Mouse (Mus musculus) hindbrain, embryonic 12.5 days (tissue): Measurements from ENCODE around the gene Opcml. TPM values are rescaled to one million over a fixed set of nuclear protein-coding genes. Genes with fewer than 3 reads are reported as not detected.
A peak's percentile ranks its signal among the peaks of the same experiment; 100 is the strongest.

Source experiments
- ATAC-seq: fragments of 200-750 bp; cut with Nextera tagmentation; 2 replicates; pipeline ENCODE4 v1.8.0; 2017; ENCODE audit warnings: moderate TSS enrichment; ENCODE audit not compliant: low FRiP score
- H3K27ac ChIP-seq: fragments of 300-500 bp; sonication (generic); 2 replicates; pipeline ENCODE4 v1.5.1; 2016; ENCODE audit warnings: mild to moderate bottlenecking
- H3K27me3 ChIP-seq: fragments of 300-500 bp; sonication (generic); 2 replicates; pipeline ENCODE4 v1.6.1; 2016; ENCODE audit warnings: mild to moderate bottlenecking
- H3K36me3 ChIP-seq: fragments of 300-500 bp; sonication (generic); 2 replicates; pipeline ENCODE4 v1.6.1; 2016; ENCODE audit warnings: mild to moderate bottlenecking
- H3K4me1 ChIP-seq: fragments of 300-500 bp; sonication (generic); 2 replicates; pipeline ENCODE4 v1.6.1; 2016
- H3K4me2 ChIP-seq: fragments of 300-500 bp; sonication (generic); replicated peaks from 2 replicates; pipeline ENCODE4 v1.6.1; 2016; ENCODE audit warnings: mild to moderate bottlenecking
- H3K4me3 ChIP-seq: fragments of 300-500 bp; sonication (generic); 2 replicates; pipeline ENCODE4 v1.5.1; 2016; ENCODE audit warnings: mild to moderate bottlenecking
- H3K9ac ChIP-seq: fragments of 300-500 bp; sonication (generic); 2 replicates; pipeline ENCODE4 v1.6.1; 2016; ENCODE audit warnings: mild to moderate bottlenecking, moderate library complexity
- H3K9me3 ChIP-seq: fragments of 300-500 bp; sonication (generic); replicated peaks from 2 replicates; pipeline ENCODE4 v1.6.1; 2016; ENCODE audit warnings: mild to moderate bottlenecking
- WGBS: fragments of 180-500 bp; shearing (Covaris S2); methylation state at CpG from one replicate; pipeline ENCODE4 v1.1.7; 2016; 5-methylcytosine and 5-hydroxymethylcytosine counted together
- polyA plus RNA-seq: library from polyadenylated mRNA; unstranded; fragments of >200 nt; fragmentation: Nextera tagmentation; extraction: Ambion mirVana; gene quantifications from 2 replicates; pipeline ENCODE4 v1.2.1, GENCODE M21; 2016

The Opcml gene
- polyA plus RNA-seq, 1 experiment from 2014 or later = 10.8 TPM

DNA sequence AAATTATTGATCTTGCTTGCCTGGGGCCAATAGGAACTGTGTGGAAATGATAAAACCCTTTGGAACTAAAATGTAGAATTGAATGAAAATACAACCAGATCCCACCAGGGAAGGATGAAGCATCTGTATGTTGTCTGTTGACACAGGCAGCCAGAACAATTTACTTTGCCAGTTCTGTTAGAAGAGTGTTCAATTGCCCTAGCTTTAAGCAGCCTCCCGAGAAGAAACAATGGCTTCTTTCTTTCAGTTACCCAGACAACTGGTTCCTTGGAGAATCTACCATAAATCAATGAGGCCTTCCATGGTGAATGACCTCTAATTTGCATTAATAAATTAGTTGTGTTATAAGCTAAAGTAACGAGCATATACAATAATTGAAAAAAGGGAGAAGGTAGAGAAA is 346.0 kb downstream of the Opcml start:
- WGBS = 23% methylated on average over 2 of the region's 2 CpGs
- no peaks in the 10 kb centered on the region for H3K9me3 ChIP-seq
- H3K27me3 ChIP-seq = no peaks in the 10 kb centered on the region
- H3K4me1 ChIP-seq = peaks cover 7% of the 10 kb centered on the region; the same call in 1 of the 2 replicates
- H3K4me3 ChIP-seq = no peak overlapping the region
- 0 out of 2 replicates have a peak, but pooled peaks have one; percentile 38 for ATAC-seq
- H3K27ac ChIP-seq = no peak overlapping the region
- no peak overlapping the region for H3K4me2 ChIP-seq
- no peak overlapping the region for H3K9ac ChIP-seq
- no peaks in the 10 kb centered on the region for H3K36me3 ChIP-seq

- no peaks in the 10 kb centered on the region for H3K36me3 ChIP-seq
- H3K9ac ChIP-seq = no peak overlapping the region
- peaks cover 7% of the 10 kb centered on the region; the same call in 1 of the 2 replicates for H3K4me1 ChIP-seq
- 89% methylated on average over 12 of the region's 12 CpGs for WGBS
- H3K4me2 ChIP-seq = no peak overlapping the region
- H3K27ac ChIP-seq = no peak overlapping the region
- H3K4me3 ChIP-seq = no peak overlapping the region
- no peaks in the 10 kb centered on the region for H3K9me3 ChIP-seq
- H3K27me3 ChIP-seq = no peaks in the 10 kb centered on the region
- no peak for ATAC-seq
Observed at GRCm38 (mm10) chr9:28139957-28140597, 349.5 kb downstream of the Opcml start.

DNA sequence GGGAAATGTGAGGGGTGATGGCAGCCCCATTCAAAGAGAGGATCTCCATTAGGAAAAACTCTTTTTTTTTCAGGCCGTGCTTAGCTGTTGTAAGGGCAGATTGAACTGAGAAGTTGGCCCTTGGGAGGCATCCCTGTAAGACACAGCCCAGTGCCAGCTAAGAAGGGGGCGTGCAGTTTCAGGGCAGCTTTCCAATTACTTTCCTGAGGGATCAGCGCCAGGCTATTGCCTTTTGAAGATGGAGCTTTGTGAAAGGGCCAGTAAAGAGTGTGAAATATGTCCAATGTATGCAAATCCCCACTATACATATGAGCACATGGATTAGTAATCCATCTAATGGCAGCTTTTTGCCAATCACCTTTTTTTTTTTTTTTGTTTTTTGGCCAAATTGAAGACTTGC is 358.9 kb downstream of the Opcml start:
- H3K27ac ChIP-seq = no peak overlapping the region
- WGBS = 88% methylated on average over 3 of the region's 3 CpGs
- H3K9me3 ChIP-seq = no peaks in the 10 kb centered on the region
- no peak overlapping the region for H3K9ac ChIP-seq
- ATAC-seq = no peak
- no peaks in the 10 kb centered on the region for H3K27me3 ChIP-seq
- H3K4me2 ChIP-seq = no peak overlapping the region
- H3K36me3 ChIP-seq = no peaks in the 10 kb centered on the region
- H3K4me1 ChIP-seq = no peaks in the 10 kb centered on the region
- H3K4me3 ChIP-seq = no peak overlapping the region

DNA sequence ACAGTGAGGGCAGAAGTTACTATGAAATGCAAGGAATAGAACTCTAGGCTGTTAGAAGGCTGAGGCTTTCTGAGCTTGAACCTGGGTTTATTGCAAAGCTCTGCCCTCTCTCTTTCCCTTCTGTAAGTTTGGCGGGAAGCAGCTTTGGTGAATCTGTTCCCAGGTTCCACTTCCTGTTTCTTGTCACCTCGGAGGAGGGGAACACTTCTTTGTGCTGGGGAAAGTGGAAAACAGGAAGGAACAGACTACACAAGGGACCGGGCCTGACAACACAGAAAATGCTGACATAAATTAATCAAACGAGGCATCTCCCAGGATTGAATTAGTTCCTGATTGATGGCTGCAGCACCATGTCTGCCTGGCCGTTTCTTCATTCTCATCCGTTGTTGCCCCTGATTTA is 363.2 kb downstream of the Opcml start:
- Histone ChIP-seq H3K4me2 (no peak overlapping the region), H3K36me3 (no peaks in the 10 kb centered on the region), H3K4me3 (no peak overlapping the region), H3K9ac (no peak overlapping the region), H3K27me3 (no peaks in the 10 kb centered on the region), H3K9me3 (no peaks in the 10 kb centered on the region), H3K27ac (0 out of 2 replicates have a peak overlapping the region, but pooled peaks have one; percentile 17), H3K4me1 (no peaks in the 10 kb centered on the region)
- no peak for ATAC-seq
- 50% methylated on average over 6 of the region's 6 CpGs for WGBS

DNA sequence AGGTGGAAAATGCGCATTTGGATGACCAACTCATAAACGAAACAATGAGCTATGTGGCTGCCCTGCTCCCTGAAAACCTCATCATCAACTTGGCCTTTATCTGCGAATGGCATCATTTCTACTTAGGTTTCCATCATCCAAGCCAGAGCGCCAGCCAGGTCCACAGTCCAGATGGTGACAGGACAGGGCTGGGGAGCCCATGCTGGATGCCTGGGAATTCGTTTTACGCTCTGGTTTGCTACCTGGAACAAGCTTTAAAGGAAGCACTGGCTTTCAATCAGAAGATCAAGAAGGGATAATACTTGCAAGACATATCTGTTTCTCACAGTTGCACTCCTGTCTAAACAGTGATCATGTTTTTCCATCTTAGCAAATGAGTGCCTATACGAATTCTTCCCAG is 366.5 kb downstream of the Opcml start:
- no peak overlapping the region for H3K4me3 ChIP-seq
- H3K36me3 ChIP-seq = no peaks in the 10 kb centered on the region
- WGBS = 93% methylated on average over 7 of the region's 7 CpGs
- no peak for ATAC-seq
- no peak overlapping the region for H3K4me2 ChIP-seq
- H3K9me3 ChIP-seq = no peaks in the 10 kb centered on the region
- no peaks in the 10 kb centered on the region for H3K27me3 ChIP-seq
- H3K27ac ChIP-seq = no peak overlapping the region
- H3K9ac ChIP-seq = no peak overlapping the region
- H3K4me1 ChIP-seq = no peaks in the 10 kb centered on the region

- WGBS = 91% methylated on average over 1 of the region's 1 CpGs
Observed at GRCm38 (mm10) chr9:28160953-28161352, 370.4 kb downstream of the Opcml start.

GRCm38 (mm10) chr9:28163946-28164345 is 373.4 kb downstream of the Opcml start:
- H3K9ac ChIP-seq = no peak overlapping the region
- H3K4me2 ChIP-seq = no peak overlapping the region
- H3K4me3 ChIP-seq = no peak overlapping the region
- no peak for ATAC-seq
- no peaks in the 10 kb centered on the region for H3K4me1 ChIP-seq
- H3K27me3 ChIP-seq = no peaks in the 10 kb centered on the region
- H3K9me3 ChIP-seq = no peaks in the 10 kb centered on the region
- H3K36me3 ChIP-seq = no peaks in the 10 kb centered on the region
- 50% methylated on average over 4 of the region's 4 CpGs for WGBS
- H3K27ac ChIP-seq = no peak overlapping the region

More at GRCm38 (mm10) chr9:28160953-28161352, 370.4 kb downstream of the Opcml start:
- H3K9me3 ChIP-seq = no peaks in the 10 kb centered on the region
- H3K4me2 ChIP-seq = no peak overlapping the region
- H3K36me3 ChIP-seq = no peaks in the 10 kb centered on the region
- H3K4me1 ChIP-seq = no peaks in the 10 kb centered on the region
- H3K4me3 ChIP-seq = no peak overlapping the region
- ATAC-seq = no peak
- no peak overlapping the region for H3K27ac ChIP-seq
- H3K27me3 ChIP-seq = no peaks in the 10 kb centered on the region
- no peak overlapping the region for H3K9ac ChIP-seq

GRCm38 (mm10) chr9:28171890-28172289 is 381.3 kb downstream of the Opcml start:
- Histone ChIP-seq H3K9ac (no peak overlapping the region), H3K4me3 (no peak overlapping the region), H3K36me3 (no peaks in the 10 kb centered on the region), H3K4me2 (no peak overlapping the region), H3K9me3 (no peaks in the 10 kb centered on the region), H3K27ac (no peak overlapping the region), H3K27me3 (no peaks in the 10 kb centered on the region), H3K4me1 (peaks cover 2% of the 10 kb centered on the region; the same call in 1 of the 2 replicates)
- ATAC-seq = no peak
- 10% methylated on average over 6 of the region's 6 CpGs for WGBS

DNA sequence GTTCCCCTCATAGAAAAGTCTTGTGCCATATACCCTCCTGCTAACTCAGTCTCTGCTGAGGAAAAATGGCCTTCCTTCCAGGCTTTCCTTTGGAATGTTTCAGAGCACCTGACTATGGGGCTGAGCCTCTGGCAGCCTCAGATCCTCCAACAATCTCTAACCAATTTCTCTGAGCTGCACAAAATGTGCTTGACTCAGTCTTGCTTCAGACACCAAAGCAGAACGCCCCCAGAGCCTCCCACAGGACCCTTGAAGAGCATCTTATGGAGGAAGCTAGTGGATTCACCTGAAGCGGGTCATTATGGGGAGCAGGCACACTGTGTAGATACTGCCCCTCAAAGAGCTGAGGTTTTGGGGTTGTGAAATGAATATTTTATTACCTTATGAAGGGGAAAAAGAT is 386.5 kb downstream of the Opcml start:
- H3K4me2 ChIP-seq = no peak overlapping the region
- ATAC-seq = no peak
- no peak overlapping the region for H3K27ac ChIP-seq
- H3K4me3 ChIP-seq = no peak overlapping the region
- no peaks in the 10 kb centered on the region for H3K9me3 ChIP-seq
- WGBS = 86% methylated on average over 2 of the region's 2 CpGs
- peaks cover 2% of the 10 kb centered on the region; the same call in 1 of the 2 replicates for H3K4me1 ChIP-seq
- H3K9ac ChIP-seq = no peak overlapping the region
- H3K36me3 ChIP-seq = no peaks in the 10 kb centered on the region
- no peaks in the 10 kb centered on the region for H3K27me3 ChIP-seq

DNA sequence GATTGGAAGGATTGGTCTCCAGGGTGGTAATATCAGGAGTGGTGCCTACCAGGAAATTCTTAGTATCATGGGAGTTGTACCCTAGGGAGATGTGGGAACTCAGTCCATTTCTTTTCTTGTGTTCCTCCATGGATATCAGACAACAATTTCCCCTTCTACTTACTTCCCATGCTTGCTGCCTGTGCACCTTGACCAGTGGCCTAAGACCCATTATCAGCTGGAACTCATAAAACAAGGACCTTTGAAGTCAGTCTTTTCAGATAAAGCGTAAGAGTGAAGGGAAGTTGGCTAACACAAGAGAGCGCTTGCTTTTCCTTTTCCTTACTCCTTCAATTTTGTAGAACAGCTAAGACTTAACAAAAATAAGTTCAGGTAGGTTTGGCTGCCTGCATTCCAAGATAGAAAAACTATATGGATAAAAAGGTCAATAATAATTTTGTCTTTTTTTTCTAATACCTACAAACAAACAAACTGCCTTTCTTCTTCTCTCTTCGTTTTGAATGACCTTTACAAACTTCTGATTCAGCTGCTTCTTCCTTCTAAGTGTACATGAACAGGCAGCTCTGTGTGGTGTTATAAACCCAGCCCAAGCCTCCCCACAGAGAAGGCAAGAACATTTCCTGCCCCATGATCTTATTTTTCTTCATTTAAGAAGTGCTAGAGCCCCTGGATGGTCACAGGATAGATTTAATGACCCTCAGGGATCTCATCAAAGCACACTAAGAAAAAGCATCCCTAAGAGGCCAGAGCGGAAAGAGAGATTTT is 387.7 kb downstream of the Opcml start:
- ATAC-seq = no peak
- Histone ChIP-seq H3K27ac (no peak overlapping the region), H3K4me1 (no peaks in the 10 kb centered on the region), H3K4me3 (no peak overlapping the region), H3K9ac (no peak overlapping the region), H3K36me3 (no peaks in the 10 kb centered on the region), H3K27me3 (no peaks in the 10 kb centered on the region), H3K9me3 (no peaks in the 10 kb centered on the region), H3K4me2 (no peak overlapping the region)
- 78% methylated on average over 4 of the region's 4 CpGs for WGBS

DNA sequence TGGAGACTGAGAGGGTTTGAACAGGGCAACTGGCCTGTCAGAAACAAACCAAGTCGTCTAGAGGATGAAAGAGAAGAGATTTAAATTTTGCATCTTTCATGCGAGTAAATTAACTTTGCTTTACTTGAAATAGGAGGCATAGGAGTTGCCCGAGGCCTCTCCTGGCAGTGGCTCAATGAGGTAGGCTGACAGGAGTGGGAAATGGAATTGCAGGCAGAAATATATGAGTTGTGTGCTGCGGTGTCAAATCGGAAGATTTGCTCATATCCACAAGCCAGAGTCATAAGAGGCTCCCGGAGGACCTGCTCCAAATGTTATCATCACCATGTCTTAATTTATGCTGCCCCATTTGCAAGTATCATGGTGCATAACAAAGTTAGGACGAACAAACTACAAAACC is 391.3 kb downstream of the Opcml start:
- no peak for ATAC-seq
- Histone ChIP-seq H3K27me3 (no peaks in the 10 kb centered on the region), H3K9me3 (no peaks in the 10 kb centered on the region), H3K36me3 (no peaks in the 10 kb centered on the region), H3K4me3 (no peak overlapping the region), H3K4me2 (no peak overlapping the region), H3K4me1 (no peaks in the 10 kb centered on the region), H3K9ac (no peak overlapping the region), H3K27ac (no peak overlapping the region)
- WGBS = 76% methylated on average over 7 of the region's 7 CpGs

DNA sequence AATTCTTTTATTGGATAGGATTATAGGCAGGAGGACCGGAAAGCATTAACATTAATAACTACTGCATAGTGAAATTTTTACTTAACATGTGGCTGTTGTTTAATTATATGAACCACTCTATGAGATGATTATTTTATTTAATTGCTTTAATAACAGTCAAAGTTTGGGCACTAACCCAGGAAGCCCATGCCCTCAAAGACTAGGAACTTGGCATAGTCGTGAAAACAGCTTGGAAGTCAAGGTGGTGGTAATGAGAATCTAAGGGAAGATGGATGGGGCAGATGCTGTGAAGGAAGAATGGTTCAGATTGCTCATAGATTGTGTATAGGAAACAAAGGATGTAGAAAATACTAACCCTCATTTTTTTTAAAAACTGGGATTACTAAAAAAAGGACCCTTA is 399.7 kb downstream of the Opcml start:
- no peak overlapping the region for H3K4me2 ChIP-seq
- no peak overlapping the region for H3K4me3 ChIP-seq
- H3K36me3 ChIP-seq = no peaks in the 10 kb centered on the region
- H3K9me3 ChIP-seq = no peaks in the 10 kb centered on the region
- 79% methylated on average over 2 of the region's 2 CpGs for WGBS
- H3K27me3 ChIP-seq = no peaks in the 10 kb centered on the region
- H3K9ac ChIP-seq = no peak overlapping the region
- no peak overlapping the region for H3K27ac ChIP-seq
- no peaks in the 10 kb centered on the region for H3K4me1 ChIP-seq
- no peak for ATAC-seq

DNA sequence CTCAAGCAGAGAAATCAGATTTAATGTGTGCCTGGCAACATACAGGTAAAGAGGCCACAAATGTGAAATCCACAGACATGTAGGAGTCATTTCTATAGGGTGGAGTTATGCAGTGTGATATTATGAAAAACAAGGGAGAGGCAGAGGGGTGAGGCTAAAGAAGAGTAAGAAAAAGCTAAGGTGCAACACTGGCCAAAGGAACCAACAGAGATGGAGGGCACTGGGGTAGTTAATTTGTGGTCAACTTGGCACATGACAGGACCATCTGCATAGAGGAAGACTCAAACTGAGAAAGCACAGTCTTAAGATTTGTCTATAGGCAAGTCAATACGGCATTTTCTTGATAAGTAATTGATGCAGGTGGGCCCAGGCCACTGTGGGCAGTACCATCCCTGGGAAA is 400.2 kb downstream of the Opcml start:
- 89% methylated on average over 1 of the region's 1 CpGs for WGBS
- H3K4me1 ChIP-seq = no peaks in the 10 kb centered on the region
- no peaks in the 10 kb centered on the region for H3K27me3 ChIP-seq
- H3K9ac ChIP-seq = no peak overlapping the region
- no peak overlapping the region for H3K27ac ChIP-seq
- no peak overlapping the region for H3K4me3 ChIP-seq
- no peaks in the 10 kb centered on the region for H3K36me3 ChIP-seq
- no peak for ATAC-seq
- no peaks in the 10 kb centered on the region for H3K9me3 ChIP-seq
- no peak overlapping the region for H3K4me2 ChIP-seq
